In genomic region chr7:92866526-92866925, GRCm38 (mm10) we compare ENCODE assay signal across 9 mouse cellular contexts. TPM values are rescaled to one million over a fixed set of nuclear protein-coding genes. Genes with fewer than 3 reads are reported as not detected.
DNase-seq lines count a peak whose midpoint lies in the region; TF ChIP-seq lines count a peak whose summit lies in the region.
"Had no signal": no experiment of that assay in that cellular context is flagged by ENCODE, and none has a peak within 500 bp of the region (broad histone marks: within the 10 kb centered on the region; RNA-seq: fewer than 3 reads in every experiment).

No protein-coding gene starts in this region.

- DNase-seq in cerebellum, postnatal 14 days: peak; percentile 22 to 50
- no peak for DNase-seq in cerebellum, postnatal 36 days
- no peak for DNase-seq in left cerebral cortex, adult 2 months (ENCODE audit: extremely low spot score in 1 of 2, low spot score in 2 of 2)
- DNase-seq in left cerebral cortex, adult 9 months (ENCODE audit: low spot score in 2 of 2): no peak
- DNase-seq in Muller cell, postnatal 12 days (ENCODE audit: inconsistent ontology term): peak; percentile 34
- peak; percentile 16 for DNase-seq in lung, postnatal 14 days
- DNase-seq in ovary, postnatal 10 days (ENCODE audit: low spot score): no peak
- no peak for DNase-seq in adrenal gland, adult 8-10 months

- peak; percentile 70 for TF ChIP-seq CTCF in left cerebral cortex, adult 2 months (IDR thresholded peaks at IDR 0.05)

- intact Hi-C loops in left cerebral cortex, adult 2 months (cut with DNase I): loop anchor here (2.0 kb wide), 1 partner anchor 126 kb away; the partner anchor contains the start of gene Rab30

- no peak overlapping the region for H3K27ac ChIP-seq in left cerebral cortex, adult 2 months
- H3K27ac ChIP-seq: midbrain, embryonic 12.5 days had no signal

- no peak overlapping the region for H3K4me3 ChIP-seq in left cerebral cortex, adult 2 months
- H3K4me3 ChIP-seq: midbrain, embryonic 12.5 days had no signal

RNA-seq across cellular contexts. Expression of gene Ddias, which starts 7.5 kb away (rescaled TPM):
- under 1 TPM; 0.42 to 0.88 TPM for total RNA-seq in left cerebral cortex, adult 2 months (2021)
- 1 to 10 TPM; 1.1 to 2.6 (median 1.5) TPM for total RNA-seq in adrenal gland, adult 8-10 months (2022)

RNA-seq across cellular contexts. Expression of gene Prcp, which starts 7.7 kb away (rescaled TPM):
- total RNA-seq in left cerebral cortex, adult 2 months (2021): 10 to 100 TPM in 1 of 2 experiments, 1 to 10 TPM in 1; 9.5 to 10.1 TPM
- 10 to 100 TPM; 11.0 to 20.7 (median 14.5) TPM for total RNA-seq in adrenal gland, adult 8-10 months (2022)

Comparison
In these comparisons a context has a peak if more than half of its experiments do, and no peak if none do; other contexts are left out.
1. DNase-seq: peak in cerebellum, postnatal 14 days (2 of 2), Muller cell, postnatal 12 days (single experiment) and lung, postnatal 14 days (single experiment); none in cerebellum, postnatal 36 days (0 of 2), left cerebral cortex, adult 2 months (0 of 2), left cerebral cortex, adult 9 months (0 of 2), ovary, postnatal 10 days (single experiment) and adrenal gland, adult 8-10 months (single experiment).